Comparison of ENCODE assay signal across 12 mouse cellular contexts in genomic region chr19:53328116-53328515, GRCm38 (mm10). TPM values are rescaled to one million over a fixed set of nuclear protein-coding genes. Genes with fewer than 3 reads are reported as not detected.
DNase-seq lines count a peak whose midpoint lies in the region; ATAC-seq and TF ChIP-seq lines count a peak whose summit lies in the region.
"Had no signal": no experiment of that assay in that cellular context is flagged by ENCODE, and none has a peak within 500 bp of the region (broad histone marks: within the 10 kb centered on the region; RNA-seq: fewer than 3 reads in every experiment).

No protein-coding gene starts in this region.

- 76% methylated on average over 9 of the region's 9 CpGs for WGBS in kidney, embryonic 15.5 days
- 72% methylated on average over 9 of the region's 9 CpGs for WGBS in liver, embryonic 14.5 days (ENCODE audit: insufficient replicate concordance)

- ATAC-seq in kidney, embryonic 15.5 days (replicated peaks; ENCODE audit: low FRiP score): no peak
- no peak for ATAC-seq in liver, embryonic 14.5 days (ENCODE audit: insufficient read depth)
- ATAC-seq in inflammation-experienced regulatory T-cells, adult 6 months: no peak

- no peaks in the 10 kb centered on the region for H3K27me3 ChIP-seq in kidney, embryonic 15.5 days
- no peaks in the 10 kb centered on the region for H3K27me3 ChIP-seq in liver, embryonic 14.5 days (ENCODE audit: control insufficient read depth, insufficient read depth, low read length)

- 0 out of 2 replicates have a peak overlapping the region, but pooled peaks have one; percentile 13 for H3K27ac ChIP-seq in kidney, embryonic 15.5 days
- H3K27ac ChIP-seq in liver, embryonic 14.5 days: peak overlapping the region; percentile 54

- H3K9me3 ChIP-seq in kidney, embryonic 15.5 days (replicated peaks): no peaks in the 10 kb centered on the region
- H3K9me3 ChIP-seq in liver, embryonic 14.5 days (ENCODE audit: control insufficient read depth, low read length): no peaks in the 10 kb centered on the region

- no peak for TF ChIP-seq EP300 in liver, embryonic 14.5 days (IDR thresholded peaks at IDR 0.05; ENCODE audit: low read depth)

- TF ChIP-seq CTCF in liver, embryonic 14.5 days (IDR thresholded peaks at IDR 0.05; ENCODE audit: low read depth): peak; percentile 51

- DNase-seq in adrenal gland, postnatal 10 days: peak; percentile 29
- DNase-seq in adrenal gland, postnatal 4 days (ENCODE audit: low spot score in 2 of 2): no peak
- DNase-seq in kidney, postnatal 10 days: no peak
- peak; percentile 64 for DNase-seq in 3134 (ENCODE audit: extremely low read depth, insufficient read length, low spot score)
- DNase-seq in liver, embryonic 14.5 days (ENCODE audit: low read depth in 3 of 3, low spot score in 3 of 3): no peak
- no peak for DNase-seq in right cerebral cortex, postnatal 10 days (ENCODE audit: low spot score in 2 of 2)
- DNase-seq: right cerebral cortex, adult 18-20 months had no signal

- H3K9ac ChIP-seq in kidney, embryonic 15.5 days: no peak overlapping the region
- no peak overlapping the region; the same call in none of the 2 replicates for H3K9ac ChIP-seq in liver, embryonic 14.5 days (replicated peaks)

- H3K36me3 ChIP-seq in kidney, embryonic 15.5 days: peaks cover 11% of the 10 kb centered on the region
- peaks cover 6% of the 10 kb centered on the region for H3K36me3 ChIP-seq in liver, embryonic 14.5 days (replicated peaks; ENCODE audit: control insufficient read depth, insufficient read depth, low read depth)

- peaks cover 42% of the 10 kb centered on the region for H3K4me1 ChIP-seq in kidney, embryonic 15.5 days
- H3K4me1 ChIP-seq in liver, embryonic 14.5 days (replicated peaks; ENCODE audit: control insufficient read depth in 2 of 2, insufficient read depth in 2 of 2, low read length in 1 of 2): peaks cover 23 to 36% of the 10 kb centered on the region in 2 experiments

- no peak overlapping the region for H3K4me2 ChIP-seq in kidney, embryonic 15.5 days
- H3K4me2 ChIP-seq in liver, embryonic 14.5 days (ENCODE audit: low read depth): no peak overlapping the region; the same call in 1 of the 2 replicates

- H3K4me3 ChIP-seq in kidney, embryonic 15.5 days (replicated peaks): no peak overlapping the region
- no peak overlapping the region for H3K4me3 ChIP-seq in liver, embryonic 14.5 days (ENCODE audit: insufficient read depth in 1 of 2, low read depth in 2 of 2, low read length in 2 of 2)

RNA-seq across cellular contexts. Expression of gene Mxi1, which starts 17.8 kb away (rescaled TPM):
- 10 to 100 TPM; 31.0 to 31.7 TPM for total RNA-seq in adrenal gland, postnatal 10 days (2021)
- total RNA-seq in adrenal gland, postnatal 4 days (2021): 10 to 100 TPM; 38.1 to 40.5 TPM
- polyA plus RNA-seq in kidney, embryonic 15.5 days (2015; fragmentation: Nextera tagmentation; extraction: Ambion mirVana): 37.3 and 40.2 TPM in 2 replicates
- polyA plus RNA-seq in liver, embryonic 14.5 days (2012; rRNA removed): 11.1 and 16.5 TPM in 2 replicates
- polyA plus RNA-seq in liver, embryonic 14.5 days (2014; fragmentation: Nextera tagmentation; extraction: Ambion mirVana): 27.7 and 33.1 TPM in 2 replicates
- polyA plus RNA-seq in inflammation-experienced regulatory T-cells, adult 6 months (2017; shearing (Covaris generic)): 1 to 10 TPM; 4.3 to 5.9 (median 4.6) TPM

RNA-seq across cellular contexts. Expression of gene Gm10197, which starts 43.5 kb away (rescaled TPM):
- total RNA-seq in adrenal gland, postnatal 10 days (2021): not detected
- total RNA-seq in adrenal gland, postnatal 4 days (2021): not detected
- polyA plus RNA-seq in kidney, embryonic 15.5 days (2015; fragmentation: Nextera tagmentation; extraction: Ambion mirVana): not detected in 2 replicates
- not detected in 2 replicates for polyA plus RNA-seq in liver, embryonic 14.5 days (2012; rRNA removed)
- 3.0 TPM in 1 of 2 replicates, not detected in the other for polyA plus RNA-seq in liver, embryonic 14.5 days (2014; fragmentation: Nextera tagmentation; extraction: Ambion mirVana)
- polyA plus RNA-seq in inflammation-experienced regulatory T-cells, adult 6 months (2017; shearing (Covaris generic)): not detected
- total RNA-seq: adrenal gland, postnatal 36 days; layer of hippocampus, adult 8-10 months had no signal
- polyA plus RNA-seq: heart, postnatal 0 days had no signal

Comparison
In these comparisons a context has a peak if more than half of its experiments do, and no peak if none do; other contexts are left out.
1. DNase-seq: peak in adrenal gland, postnatal 10 days (single experiment) and 3134 (single experiment); none in adrenal gland, postnatal 4 days (0 of 2), kidney, postnatal 10 days (single experiment), liver, embryonic 14.5 days (0 of 3) and right cerebral cortex, postnatal 10 days (0 of 2).